Mouse (Mus musculus): ENCODE results near the gene Avil.
A peak's percentile ranks its signal among the peaks of the same experiment; 100 is the strongest.

DNA sequence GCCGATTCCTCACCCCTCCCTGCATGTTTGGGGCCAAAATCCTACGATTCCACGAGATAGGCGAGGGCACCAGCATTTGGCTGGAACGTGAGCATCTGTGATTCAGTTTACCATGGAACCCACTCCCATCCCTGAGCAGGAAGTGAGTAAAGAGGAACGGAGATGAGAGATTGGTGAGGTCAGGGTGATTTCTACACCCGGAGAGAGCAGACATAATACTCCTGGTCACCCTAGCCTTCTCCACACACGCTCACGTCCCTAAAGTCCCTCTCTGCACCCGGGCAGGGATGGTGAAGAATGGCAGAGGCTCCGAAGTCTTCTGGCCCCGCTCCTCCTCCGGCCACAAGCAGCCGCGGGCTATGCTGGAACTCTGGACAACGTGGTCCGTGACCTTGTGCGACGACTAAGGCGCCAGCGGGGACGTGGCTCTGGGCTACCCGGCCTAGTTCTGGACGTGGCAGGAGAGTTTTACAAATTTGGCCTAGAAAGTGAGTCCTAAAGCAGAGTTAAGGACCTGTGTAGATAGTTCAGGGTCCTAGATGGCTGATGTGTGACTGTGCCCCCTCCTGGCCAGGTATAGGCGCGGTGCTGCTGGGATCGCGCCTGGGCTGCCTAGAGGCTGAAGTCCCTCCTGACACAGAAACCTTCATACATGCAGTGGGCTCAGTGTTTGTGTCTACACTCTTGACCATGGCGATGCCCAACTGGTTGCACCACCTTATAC is 49.0 kb downstream of the Avil start:
- peak; percentile 63 for TF ChIP-seq CTCF (IDR thresholded peaks at IDR 0.05; ENCODE audit: low read depth)
- TF ChIP-seq EP300 (optimal IDR thresholded peaks at IDR 0.05), result no peak

Measured in stomach, postnatal 0 days (tissue).